Mouse (Mus musculus): ENCODE results near the gene Zfp11. TPM values are rescaled to one million over a fixed set of nuclear protein-coding genes. Genes with fewer than 3 reads are reported as not detected.

Gene Zfp11
- 1 to 10 TPM; 2.7 to 2.8 TPM for total RNA-seq (2023)

GRCm38 (mm10) chr5:129670036-129670458 is at the start of gene Zfp11:
Gene Zfp11 (minus strand): TSS chr5:129670099.

GRCm38 (mm10) chr5:129715326-129715861 is 45.5 kb upstream of the Zfp11 start, which contains the start of gene Mrps17:
Gene Mrps17 (plus strand): TSS chr5:129715497.

GRCm38 (mm10) chr5:129708412-129708811 is 38.5 kb upstream of the Zfp11 start, which contains the start of gene Sept14:
Gene Sept14 (minus strand): TSS chr5:129708512.

Other genes starting within 250 kb of the Zfp11 start
- gene Sfswap, start 168.9 kb downstream of the Zfp11 start, total RNA-seq (2023): 100 to 1,000 TPM; 188 to 192 TPM
- 1 to 10 TPM in 1 of 2 experiments, under 1 TPM in 1; 0.78 to 2.2 TPM for gene Mmp17, start 85.9 kb downstream of the Zfp11 start, total RNA-seq (2023)
- not detected for gene Sept14, start 38.4 kb upstream of the Zfp11 start, total RNA-seq (2023)
- gene Mrps17, start 45.4 kb upstream of the Zfp11 start, total RNA-seq (2023): 10 to 100 TPM; 40.7 to 54.2 TPM
- gene Nipsnap2, start 55.0 kb upstream of the Zfp11 start, total RNA-seq (2023): 10 to 100 TPM; 31.0 to 40.7 TPM
- 10 to 100 TPM; 12.8 to 15.9 TPM for gene Psph, start 117.3 kb upstream of the Zfp11 start, total RNA-seq (2023)
- 10 to 100 TPM; 10.2 to 13.9 TPM for gene Sumf2, start 176.9 kb upstream of the Zfp11 start, total RNA-seq (2023)
- 100 to 1,000 TPM; 139 to 157 TPM for gene Chchd2, start 217.4 kb upstream of the Zfp11 start, total RNA-seq (2023)
- 1 to 10 TPM; 1.1 to 3.3 TPM for gene Zbed5, start 225.6 kb upstream of the Zfp11 start, total RNA-seq (2023)
- under 1 TPM in 1 of 2 experiments, not detected in 1; 0.56 TPM for gene Phkg1, start 228.4 kb upstream of the Zfp11 start, total RNA-seq (2023)
- gene Nupr1l, start 238.4 kb upstream of the Zfp11 start, total RNA-seq (2023): 1 to 10 TPM in 1 of 2 experiments, under 1 TPM in 1; 0.59 to 4.9 TPM